Mouse (Mus musculus): ENCODE data around the gene Rrm1. TPM values are rescaled to one million over a fixed set of nuclear protein-coding genes. Genes with fewer than 3 reads are reported as not detected.
A peak's percentile ranks its signal among the peaks of the same experiment; 100 is the strongest.

Gene Rrm1
- polyA plus RNA-seq, 2 experiments: 79.7 to 115 TPM

GRCm38 (mm10) chr7:102477377-102477776 is 35.9 kb downstream of the Rrm1 start:
- no peaks in the 10 kb centered on the region for H3K36me3 ChIP-seq (ENCODE audit: control insufficient read depth, insufficient read depth, low read length)
- no peak overlapping the region for H3K27ac ChIP-seq (replicated peaks; ENCODE audit: low read depth, low read length)
- no peaks in the 10 kb centered on the region for H3K27me3 ChIP-seq (ENCODE audit: control insufficient read depth, insufficient read depth, low read length)
- TF ChIP-seq POLR2A (IDR thresholded peaks at IDR 0.05; ENCODE audit: borderline replicate concordance, extremely low read depth, insufficient read depth, insufficient read length): no peak
- ATAC-seq (ENCODE audit: low FRiP score, low read depth) (no peak), DNase-seq (ENCODE audit: low spot score) (no peak)
- H3K4me2 ChIP-seq (replicated peaks; ENCODE audit: low read depth, low read length, severe bottlenecking): no peak overlapping the region
- WGBS: 81% methylated on average over 11 of the region's 11 CpGs
- no peaks in the 10 kb centered on the region for H3K9me3 ChIP-seq (ENCODE audit: control insufficient read depth, low read length)
- H3K9ac ChIP-seq (ENCODE audit: low read depth, low read length, severe bottlenecking): no peak overlapping the region
- no peak overlapping the region for H3K4me3 ChIP-seq (replicated peaks; ENCODE audit: low read length)
- H3K4me1 ChIP-seq (ENCODE audit: control insufficient read depth, insufficient read depth, low read length): no peaks in the 10 kb centered on the region

GRCm38 (mm10) chr7:102478425-102478824 is 36.9 kb downstream of the Rrm1 start:
- Histone ChIP-seq H3K27me3 (ENCODE audit: control insufficient read depth, insufficient read depth, low read length) (no peaks in the 10 kb centered on the region), H3K9ac (ENCODE audit: low read depth, low read length, severe bottlenecking) (no peak overlapping the region), H3K4me3 (replicated peaks; ENCODE audit: low read length) (no peak overlapping the region), H3K27ac (replicated peaks; ENCODE audit: low read depth, low read length) (no peak overlapping the region), H3K4me2 (replicated peaks; ENCODE audit: low read depth, low read length, severe bottlenecking) (no peak overlapping the region), H3K9me3 (ENCODE audit: control insufficient read depth, low read length) (no peaks in the 10 kb centered on the region), H3K36me3 (ENCODE audit: control insufficient read depth, insufficient read depth, low read length) (no peaks in the 10 kb centered on the region), H3K4me1 (ENCODE audit: control insufficient read depth, insufficient read depth, low read length) (no peaks in the 10 kb centered on the region)
- 92% methylated on average over 4 of the region's 4 CpGs for WGBS
- ATAC-seq (ENCODE audit: low FRiP score, low read depth): no peak
- TF ChIP-seq POLR2A (IDR thresholded peaks at IDR 0.05; ENCODE audit: borderline replicate concordance, extremely low read depth, insufficient read depth, insufficient read length): no peak
- DNase-seq (ENCODE audit: low spot score): no peak

GRCm38 (mm10) chr7:102478926-102479325 is 37.4 kb downstream of the Rrm1 start:
- Histone ChIP-seq H3K27me3 (ENCODE audit: control insufficient read depth, insufficient read depth, low read length) (no peaks in the 10 kb centered on the region), H3K27ac (replicated peaks; ENCODE audit: low read depth, low read length) (no peak overlapping the region), H3K4me3 (replicated peaks; ENCODE audit: low read length) (no peak overlapping the region), H3K4me1 (ENCODE audit: control insufficient read depth, insufficient read depth, low read length) (no peaks in the 10 kb centered on the region), H3K9me3 (ENCODE audit: control insufficient read depth, low read length) (no peaks in the 10 kb centered on the region), H3K9ac (ENCODE audit: low read depth, low read length, severe bottlenecking) (no peak overlapping the region), H3K4me2 (replicated peaks; ENCODE audit: low read depth, low read length, severe bottlenecking) (no peak overlapping the region), H3K36me3 (ENCODE audit: control insufficient read depth, insufficient read depth, low read length) (no peaks in the 10 kb centered on the region)
- WGBS: 59% methylated on average over 3 of the region's 3 CpGs
- TF ChIP-seq POLR2A (IDR thresholded peaks at IDR 0.05; ENCODE audit: borderline replicate concordance, extremely low read depth, insufficient read depth, insufficient read length): no peak
- ATAC-seq (ENCODE audit: low FRiP score, low read depth): no peak
- no peak for DNase-seq (ENCODE audit: low spot score)

GRCm38 (mm10) chr7:102479368-102480078 is 38.0 kb downstream of the Rrm1 start:
- DNase-seq (ENCODE audit: low spot score): peak; percentile 38

GRCm38 (mm10) chr7:102480821-102481220 is 39.3 kb downstream of the Rrm1 start:
- DNase-seq (ENCODE audit: low spot score) (no peak), ATAC-seq (ENCODE audit: low FRiP score, low read depth) (no peak)
- 86% methylated on average over 4 of the region's 4 CpGs for WGBS
- no peaks in the 10 kb centered on the region for H3K9me3 ChIP-seq (ENCODE audit: control insufficient read depth, low read length)
- H3K4me3 ChIP-seq (replicated peaks; ENCODE audit: low read length): no peak overlapping the region
- no peaks in the 10 kb centered on the region for H3K27me3 ChIP-seq (ENCODE audit: control insufficient read depth, insufficient read depth, low read length)
- H3K27ac ChIP-seq (replicated peaks; ENCODE audit: low read depth, low read length): no peak overlapping the region
- TF ChIP-seq POLR2A (IDR thresholded peaks at IDR 0.05; ENCODE audit: borderline replicate concordance, extremely low read depth, insufficient read depth, insufficient read length): no peak
- H3K36me3 ChIP-seq (ENCODE audit: control insufficient read depth, insufficient read depth, low read length): no peaks in the 10 kb centered on the region
- H3K4me1 ChIP-seq (ENCODE audit: control insufficient read depth, insufficient read depth, low read length): no peaks in the 10 kb centered on the region
- no peak overlapping the region for H3K4me2 ChIP-seq (replicated peaks; ENCODE audit: low read depth, low read length, severe bottlenecking)
- no peak overlapping the region for H3K9ac ChIP-seq (ENCODE audit: low read depth, low read length, severe bottlenecking)

More at GRCm38 (mm10) chr7:102479368-102480078, 38.0 kb downstream of the Rrm1 start:
- no peak overlapping the region for H3K27ac ChIP-seq (replicated peaks; ENCODE audit: low read depth, low read length)
- no peak for TF ChIP-seq POLR2A (IDR thresholded peaks at IDR 0.05; ENCODE audit: borderline replicate concordance, extremely low read depth, insufficient read depth, insufficient read length)
- H3K4me2 ChIP-seq (replicated peaks; ENCODE audit: low read depth, low read length, severe bottlenecking): no peak overlapping the region
- 67% methylated on average over 5 of the region's 5 CpGs for WGBS
- no peaks in the 10 kb centered on the region for H3K4me1 ChIP-seq (ENCODE audit: control insufficient read depth, insufficient read depth, low read length)
- no peaks in the 10 kb centered on the region for H3K27me3 ChIP-seq (ENCODE audit: control insufficient read depth, insufficient read depth, low read length)
- no peak overlapping the region for H3K4me3 ChIP-seq (replicated peaks; ENCODE audit: low read length)
- no peaks in the 10 kb centered on the region for H3K9me3 ChIP-seq (ENCODE audit: control insufficient read depth, low read length)
- H3K36me3 ChIP-seq (ENCODE audit: control insufficient read depth, insufficient read depth, low read length): no peaks in the 10 kb centered on the region
- no peak overlapping the region for H3K9ac ChIP-seq (ENCODE audit: low read depth, low read length, severe bottlenecking)
- no peak for ATAC-seq (ENCODE audit: low FRiP score, low read depth)

Data from limb, embryonic 14.5 days (tissue).